Mouse (Mus musculus): ENCODE results near the gene 1600015I10Rik. TPM values are rescaled to one million over a fixed set of nuclear protein-coding genes. Genes with fewer than 3 reads are reported as not detected.
"Not testable (repeated sequence)": the region's sequence is repeated elsewhere in the genome, so short reads cannot be mapped to it uniquely, and the experiment has no call there.

Gene 1600015I10Rik
- polyA plus RNA-seq, 1 experiment from 2014 or later: not detected

GRCm38 (mm10) chr6:48950676-48951075, 21.0 kb downstream of the 1600015I10Rik start:
- Histone ChIP-seq H3K79me2 (ENCODE audit: inconsistent target) (no peaks in the 10 kb centered on the region), H3K4me3 (ENCODE audit: inconsistent target) (no peak overlapping the region), H3K27ac (no peak overlapping the region), H3K36me3 (ENCODE audit: inconsistent target) (no peaks in the 10 kb centered on the region)
- WGBS (ENCODE audit: missing documents): 93% methylated on average over 5 of the region's 5 CpGs

GRCm38 (mm10) chr6:48951630-48952029, 21.9 kb downstream of the 1600015I10Rik start:
- WGBS (ENCODE audit: missing documents): 26% methylated on average over 6 of the region's 6 CpGs
- no peaks in the 10 kb centered on the region for H3K79me2 ChIP-seq (ENCODE audit: inconsistent target)
- no peaks in the 10 kb centered on the region for H3K36me3 ChIP-seq (ENCODE audit: inconsistent target)
- no peak overlapping the region for H3K27ac ChIP-seq
- H3K4me3 ChIP-seq (ENCODE audit: inconsistent target): no peak overlapping the region

GRCm38 (mm10) chr6:48953220-48953619, 23.5 kb downstream of the 1600015I10Rik start:
- 95% methylated on average over 5 of the region's 5 CpGs for WGBS (ENCODE audit: missing documents)
- H3K79me2 ChIP-seq (ENCODE audit: inconsistent target): no peaks in the 10 kb centered on the region

GRCm38 (mm10) chr6:48954211-48954610, 24.5 kb downstream of the 1600015I10Rik start:
- Histone ChIP-seq H3K4me3 (ENCODE audit: inconsistent target) (no peak overlapping the region), H3K79me2 (ENCODE audit: inconsistent target) (no peaks in the 10 kb centered on the region), H3K36me3 (ENCODE audit: inconsistent target) (no peaks in the 10 kb centered on the region), H3K27ac (no peak overlapping the region)
- WGBS (ENCODE audit: missing documents): 91% methylated on average over 5 of the region's 5 CpGs

More at GRCm38 (mm10) chr6:48953220-48953619, 23.5 kb downstream of the 1600015I10Rik start:
- no peak overlapping the region for H3K27ac ChIP-seq
- H3K36me3 ChIP-seq (ENCODE audit: inconsistent target): no peaks in the 10 kb centered on the region
- no peak overlapping the region for H3K4me3 ChIP-seq (ENCODE audit: inconsistent target)

GRCm38 (mm10) chr6:48954946-48955345, 25.3 kb downstream of the 1600015I10Rik start:
- no peaks in the 10 kb centered on the region for H3K79me2 ChIP-seq (ENCODE audit: inconsistent target)
- no peak overlapping the region for H3K27ac ChIP-seq
- H3K36me3 ChIP-seq (ENCODE audit: inconsistent target): no peaks in the 10 kb centered on the region
- no peak overlapping the region for H3K4me3 ChIP-seq (ENCODE audit: inconsistent target)
- WGBS (ENCODE audit: missing documents): 19% methylated on average over 1 of the region's 1 CpGs

- Histone ChIP-seq H3K36me3 (ENCODE audit: inconsistent target) (no peaks in the 10 kb centered on the region), H3K4me3 (ENCODE audit: inconsistent target) (no peak overlapping the region), H3K27ac (no peak overlapping the region), H3K79me2 (ENCODE audit: inconsistent target) (no peaks in the 10 kb centered on the region)
- 8% methylated on average over 4 of the region's 4 CpGs for WGBS (ENCODE audit: missing documents)
These were observed 27.1 kb downstream of the 1600015I10Rik start for GRCm38 (mm10) chr6:48956785-48957184.

- no peak overlapping the region for H3K27ac ChIP-seq
- no peaks in the 10 kb centered on the region for H3K79me2 ChIP-seq (ENCODE audit: inconsistent target)
- no peak overlapping the region for H3K4me3 ChIP-seq (ENCODE audit: inconsistent target)
- WGBS (ENCODE audit: missing documents): 56% methylated on average over 1 of the region's 1 CpGs
- no peaks in the 10 kb centered on the region for H3K36me3 ChIP-seq (ENCODE audit: inconsistent target)
These were observed 28.4 kb downstream of the 1600015I10Rik start for GRCm38 (mm10) chr6:48958053-48958452.

- H3K27ac ChIP-seq; H3K4me3 ChIP-seq (ENCODE audit: inconsistent target); H3K36me3 ChIP-seq (ENCODE audit: inconsistent target); H3K79me2 ChIP-seq (ENCODE audit: inconsistent target): not testable (repeated sequence)
- WGBS (ENCODE audit: missing documents): 43% methylated on average over 7 of the region's 7 CpGs
These were observed 29.5 kb downstream of the 1600015I10Rik start for GRCm38 (mm10) chr6:48959151-48959550.

- H3K36me3 ChIP-seq (ENCODE audit: inconsistent target); H3K4me3 ChIP-seq (ENCODE audit: inconsistent target); H3K79me2 ChIP-seq (ENCODE audit: inconsistent target); H3K27ac ChIP-seq: not testable (repeated sequence)
- 90% methylated on average over 5 of the region's 5 CpGs for WGBS (ENCODE audit: missing documents)
These were observed 37.0 kb downstream of the 1600015I10Rik start for GRCm38 (mm10) chr6:48966696-48967095.

GRCm38 (mm10) chr6:48967868-48968267, 38.2 kb downstream of the 1600015I10Rik start:
- Histone ChIP-seq H3K4me3 (ENCODE audit: inconsistent target) (no peak overlapping the region), H3K79me2 (ENCODE audit: inconsistent target) (no peaks in the 10 kb centered on the region), H3K36me3 (ENCODE audit: inconsistent target) (no peaks in the 10 kb centered on the region), H3K27ac (no peak overlapping the region)

- Histone ChIP-seq H3K36me3 (ENCODE audit: inconsistent target) (no peaks in the 10 kb centered on the region), H3K79me2 (ENCODE audit: inconsistent target) (no peaks in the 10 kb centered on the region), H3K27ac (no peak within 1 kb of the TSS), H3K4me3 (ENCODE audit: inconsistent target) (no peak within 1 kb of the TSS)
- WGBS (ENCODE audit: missing documents): 90% methylated on average over 2 of the region's 2 CpGs
These were observed 45.0 kb downstream of the 1600015I10Rik start, which contains the start of gene Doxl2 for GRCm38 (mm10) chr6:48974663-48975062. Doxl2 (plus strand) TSS chr6:48974963.

- Histone ChIP-seq H3K27ac (no peak overlapping the region), H3K4me3 (ENCODE audit: inconsistent target) (no peak overlapping the region), H3K79me2 (ENCODE audit: inconsistent target) (no peaks in the 10 kb centered on the region), H3K36me3 (ENCODE audit: inconsistent target) (no peaks in the 10 kb centered on the region)
- WGBS (ENCODE audit: missing documents): 67% methylated on average over 1 of the region's 1 CpGs
These were observed 49.9 kb downstream of the 1600015I10Rik start for GRCm38 (mm10) chr6:48979616-48980015.

GRCm38 (mm10) chr6:48982305-48982704, 52.6 kb downstream of the 1600015I10Rik start:
- Histone ChIP-seq H3K79me2 (ENCODE audit: inconsistent target) (no peaks in the 10 kb centered on the region), H3K4me3 (ENCODE audit: inconsistent target) (no peak overlapping the region), H3K27ac (no peak overlapping the region), H3K36me3 (ENCODE audit: inconsistent target) (no peaks in the 10 kb centered on the region)
- WGBS (ENCODE audit: missing documents): 94% methylated on average over 2 of the region's 3 CpGs
